Mouse (Mus musculus) liver, embryonic 11.5 days (tissue): ENCODE measurements at regions not wholly inside any gene's neighbourhood (a gene's known extent, or its start where the extent isn't known, plus 50 kb on each side); places are given as distances from the start of the nearest gene placed in this dataset.

Experiments used
- ATAC-seq: fragments of 200-750 bp; cut with Nextera tagmentation; replicated peaks from 2 replicates; pipeline ENCODE4 v1.8.0; 2017; ENCODE audit warnings: moderate number of reproducible peaks, mild to moderate bottlenecking, moderate TSS enrichment, moderate library complexity; ENCODE audit not compliant: low FRiP score
- DNase-seq: peaks from one replicate; pipeline ENCODE4 v3.0.0-alpha.2; 2017; ENCODE audit warnings: low spot score
- H3K27ac ChIP-seq: fragments of 300-500 bp; sonication (generic); 2 replicates; pipeline ENCODE4 v1.5.1; 2014; ENCODE audit warnings: mild to moderate bottlenecking, low read depth, low read length, control low read depth
- H3K27me3 ChIP-seq: fragments of 300-500 bp; sonication (generic); replicated peaks from 2 replicates; pipeline ENCODE4 v1.6.1; 2014; ENCODE audit warnings: low read length, mixed read lengths; ENCODE audit not compliant: control insufficient read depth, insufficient read depth
- H3K36me3 ChIP-seq: fragments of 300-500 bp; sonication (generic); 2 replicates; pipeline ENCODE4 v1.6.1; 2014; ENCODE audit warnings: mild to moderate bottlenecking, low read length, moderate library complexity, mixed read lengths; ENCODE audit not compliant: control insufficient read depth, insufficient read depth
- H3K4me1 ChIP-seq: fragments of 300-500 bp; sonication (generic); replicated peaks from 2 replicates; pipeline ENCODE4 v1.6.1; 2014; ENCODE audit warnings: low read length, mixed read lengths; ENCODE audit not compliant: control insufficient read depth, insufficient read depth
- H3K4me2 ChIP-seq: fragments of 300-500 bp; sonication (generic); 2 replicates; pipeline ENCODE4 v1.6.1; 2014; ENCODE audit warnings: mild to moderate bottlenecking, control low read depth, moderate library complexity
- H3K4me3 ChIP-seq: fragments of 300-500 bp; sonication (generic); 2 replicates; pipeline ENCODE4 v1.5.1; 2014; ENCODE audit warnings: low read depth, low read length, control low read depth
- H3K9ac ChIP-seq: fragments of 300-500 bp; sonication (generic); 2 replicates; pipeline ENCODE4 v1.6.1; 2014; ENCODE audit warnings: low read depth, low read length, control low read depth
- H3K9me3 ChIP-seq: fragments of 300-500 bp; sonication (generic); 2 replicates; pipeline ENCODE4 v1.6.1; 2016; ENCODE audit warnings: low read length, inconsistent platforms, mixed read lengths; ENCODE audit not compliant: control insufficient read depth
- WGBS: fragments of 180-500 bp; shearing (Covaris S2); extraction: QIAGEN DNeasy Blood & Tissue Kit; methylation state at CpG from one replicate; pipeline ENCODE4 v1.1.7; 2014; 5-methylcytosine and 5-hydroxymethylcytosine counted together

DNA sequence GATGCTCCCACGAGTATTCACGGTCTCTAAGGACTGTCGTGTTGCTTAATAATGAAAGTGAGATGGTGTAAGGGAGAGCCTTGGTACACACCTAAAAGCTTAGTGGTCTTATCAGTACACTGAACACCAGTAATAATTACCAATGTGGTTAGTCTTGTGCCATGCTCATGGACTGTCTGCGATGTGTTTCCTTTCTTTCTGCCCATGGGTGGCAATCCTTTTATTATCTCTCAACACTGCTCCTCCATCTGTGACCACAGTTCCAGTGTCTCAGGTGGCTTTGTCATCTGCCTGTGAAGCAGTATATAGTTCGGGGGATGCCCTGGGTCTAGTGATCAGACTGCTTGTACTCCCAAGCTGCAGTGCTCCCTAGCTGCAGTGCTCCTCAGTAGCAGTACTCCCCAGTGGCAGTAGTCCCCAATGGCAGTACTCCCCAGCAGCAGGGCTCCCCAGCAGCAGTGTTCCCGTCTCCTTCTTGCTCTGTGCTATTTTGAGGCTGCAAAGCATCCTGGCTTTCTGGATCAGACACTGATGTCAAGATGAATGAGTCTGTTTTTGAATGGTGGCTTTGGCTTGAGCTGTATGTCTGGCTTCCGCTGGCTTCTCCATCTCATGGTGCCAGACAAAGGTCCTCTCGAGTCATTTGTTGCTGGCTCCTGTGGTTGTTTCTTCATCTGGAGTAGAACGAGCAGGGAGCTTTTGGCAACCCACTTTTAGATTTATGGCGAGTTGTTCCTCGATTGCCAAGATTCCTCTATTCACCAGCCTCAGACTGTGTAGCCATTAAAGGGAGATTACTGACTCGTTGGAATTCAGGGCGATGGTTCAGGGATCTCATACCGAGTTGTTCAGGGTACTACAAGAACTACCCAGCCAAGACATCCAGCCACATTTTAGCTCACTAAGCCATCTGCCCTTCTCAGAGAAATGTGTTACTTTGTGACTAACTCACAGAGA is 88.4 kb upstream of the Plxnc1 start:
- Histone ChIP-seq H3K4me1 (no peaks in the 10 kb centered on the region), H3K9ac (no peak overlapping the region), H3K4me3 (no peak overlapping the region), H3K27me3 (no peaks in the 10 kb centered on the region), H3K36me3 (no peaks in the 10 kb centered on the region), H3K27ac (no peak overlapping the region), H3K4me2 (no peak overlapping the region), H3K9me3 (no peaks in the 10 kb centered on the region)
- ATAC-seq: no peak
- 77% methylated on average over 14 of the region's 14 CpGs for WGBS
- no peak for DNase-seq

DNA sequence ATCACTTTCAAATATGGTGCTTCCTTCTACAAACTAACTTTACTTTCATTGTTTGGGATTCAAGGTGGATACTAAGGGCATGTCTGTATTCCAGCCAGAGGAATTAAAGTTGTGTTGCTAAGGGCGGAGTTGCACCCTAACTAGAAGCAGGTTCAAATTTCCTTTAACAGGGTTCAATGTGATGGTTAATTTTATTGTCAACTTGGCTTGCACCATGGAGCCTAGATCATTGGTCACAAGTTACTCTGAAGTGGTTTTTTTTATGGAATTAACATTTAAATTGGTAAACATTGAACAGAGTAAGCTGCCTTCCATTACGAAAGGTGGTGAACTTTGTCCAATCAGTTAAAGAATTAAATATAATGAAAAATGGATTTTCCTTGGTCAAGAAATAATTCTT is 86.7 kb upstream of the Plxnc1 start:
- Histone ChIP-seq H3K27me3 (no peaks in the 10 kb centered on the region), H3K36me3 (no peaks in the 10 kb centered on the region), H3K9ac (no peak overlapping the region), H3K9me3 (no peaks in the 10 kb centered on the region), H3K4me2 (no peak overlapping the region), H3K4me1 (no peaks in the 10 kb centered on the region), H3K27ac (no peak overlapping the region), H3K4me3 (no peak overlapping the region)
- DNase-seq: no peak
- ATAC-seq: no peak
- 90% methylated on average over 2 of the region's 2 CpGs for WGBS

DNA sequence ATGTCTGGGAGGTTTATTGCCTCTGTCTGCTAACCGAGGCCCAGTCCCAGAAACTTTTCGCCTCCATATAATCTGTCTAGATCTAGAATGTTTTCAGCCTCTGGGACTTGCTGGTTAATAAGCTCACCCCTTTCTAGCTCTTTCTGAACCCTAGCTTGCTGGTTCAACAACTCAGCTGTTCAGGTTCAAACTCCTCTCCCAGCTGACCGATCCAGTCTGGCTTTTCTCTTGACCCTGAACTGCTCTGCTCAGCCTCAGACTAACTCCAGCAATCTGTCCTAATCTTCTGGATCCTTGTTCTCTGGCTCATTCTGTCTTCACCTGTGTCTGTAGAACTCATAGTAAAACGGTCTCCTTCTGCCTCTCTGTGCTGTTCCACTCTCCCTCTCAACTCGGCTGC is 86.2 kb upstream of the Plxnc1 start:
- WGBS: 75% methylated on average over 5 of the region's 5 CpGs
- Histone ChIP-seq H3K9ac (no peak overlapping the region), H3K4me2 (no peak overlapping the region), H3K9me3 (no peaks in the 10 kb centered on the region), H3K4me3 (no peak overlapping the region), H3K27me3 (no peaks in the 10 kb centered on the region), H3K4me1 (no peaks in the 10 kb centered on the region), H3K27ac (no peak overlapping the region), H3K36me3 (no peaks in the 10 kb centered on the region)
- DNase-seq (no peak), ATAC-seq (no peak)

DNA sequence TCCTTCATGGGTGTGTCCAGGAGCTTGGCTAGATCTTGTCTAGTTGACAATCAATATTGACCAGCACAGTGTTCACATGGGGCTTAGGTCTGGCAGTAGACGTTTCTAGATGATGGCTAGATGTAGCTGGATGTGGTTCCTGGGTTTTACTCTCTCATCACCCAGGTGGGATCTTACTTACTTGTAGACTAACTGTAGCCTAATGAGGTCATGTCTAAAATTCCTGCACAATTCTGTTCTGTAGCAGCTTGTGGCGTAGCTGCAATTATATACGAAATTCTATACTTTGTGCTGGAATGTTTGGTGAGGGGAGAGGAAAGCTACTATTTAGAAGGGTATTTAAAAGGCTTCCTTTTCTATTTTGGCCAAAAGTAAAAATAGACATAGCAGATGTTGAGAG is 84.9 kb upstream of the Plxnc1 start:
- Histone ChIP-seq H3K4me3 (no peak overlapping the region), H3K4me2 (no peak overlapping the region), H3K27me3 (no peaks in the 10 kb centered on the region), H3K9me3 (no peaks in the 10 kb centered on the region), H3K27ac (no peak overlapping the region), H3K36me3 (no peaks in the 10 kb centered on the region), H3K9ac (no peak overlapping the region), H3K4me1 (no peaks in the 10 kb centered on the region)
- 70% methylated on average over 3 of the region's 3 CpGs for WGBS
- DNase-seq (no peak), ATAC-seq (no peak)

DNA sequence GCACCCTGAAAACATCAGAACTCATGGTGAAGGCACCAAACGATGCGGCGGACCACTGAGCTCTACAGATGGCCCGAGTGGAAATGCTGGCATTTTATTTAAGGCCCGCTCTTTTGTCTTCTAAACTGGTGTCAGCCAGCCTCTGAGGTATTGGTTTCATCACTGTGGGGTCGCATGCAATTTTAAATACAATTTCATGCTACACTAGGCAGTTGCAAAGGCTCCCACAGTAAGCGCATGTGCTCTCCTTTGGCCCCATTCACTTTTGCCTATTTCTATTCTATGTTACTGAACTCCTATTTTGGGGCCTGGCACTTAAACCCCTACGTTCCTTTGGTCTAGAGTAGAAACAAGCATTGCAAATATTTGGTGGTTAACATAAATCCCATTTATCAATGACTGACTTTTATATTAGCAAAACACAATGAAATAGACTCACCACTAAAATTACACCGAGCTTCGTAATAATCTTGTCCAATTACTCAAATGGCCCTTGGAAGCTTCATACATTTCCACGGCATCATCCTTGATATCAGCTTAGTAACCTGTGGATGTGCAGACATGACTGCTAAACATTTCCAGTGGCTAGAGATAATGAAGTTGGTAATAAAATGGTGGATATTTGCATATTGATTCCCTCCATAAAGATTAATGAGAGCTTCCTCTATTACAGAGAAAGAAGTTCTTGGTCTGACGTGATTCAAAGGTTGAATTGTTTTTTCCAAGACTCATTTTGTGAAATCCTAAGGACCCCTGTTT is 81.1 kb upstream of the Plxnc1 start:
- no peaks in the 10 kb centered on the region for H3K4me1 ChIP-seq
- H3K27me3 ChIP-seq: no peaks in the 10 kb centered on the region
- WGBS: 87% methylated on average over 12 of the region's 12 CpGs
- no peak overlapping the region for H3K9ac ChIP-seq
- H3K4me2 ChIP-seq: no peak overlapping the region
- DNase-seq: no peak
- H3K9me3 ChIP-seq: no peaks in the 10 kb centered on the region
- no peak overlapping the region for H3K4me3 ChIP-seq
- no peak for ATAC-seq
- no peak overlapping the region for H3K27ac ChIP-seq
- no peaks in the 10 kb centered on the region for H3K36me3 ChIP-seq

DNA sequence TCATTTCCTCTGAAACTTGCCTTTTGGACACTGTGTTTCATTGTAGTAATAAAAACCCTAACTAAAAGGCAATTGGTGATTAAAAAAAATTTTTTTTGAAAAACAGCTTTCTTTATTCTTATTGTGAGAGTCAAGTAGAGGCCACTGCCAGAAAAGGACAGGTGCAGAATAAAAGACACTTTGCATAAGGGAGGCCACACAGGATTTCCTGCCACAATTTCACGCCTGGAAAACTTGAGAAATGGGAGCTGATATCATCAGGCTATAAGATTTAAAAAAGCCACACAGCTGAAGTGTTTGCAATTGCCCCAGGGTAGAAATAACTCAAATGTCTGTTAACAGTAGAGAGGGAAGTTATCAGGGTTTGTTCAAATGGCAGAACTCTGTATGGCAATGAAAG is 76.6 kb upstream of the Plxnc1 start:
- no peak for ATAC-seq
- Histone ChIP-seq H3K4me3 (no peak overlapping the region), H3K27me3 (no peaks in the 10 kb centered on the region), H3K4me2 (no peak overlapping the region), H3K27ac (no peak overlapping the region), H3K9me3 (no peaks in the 10 kb centered on the region), H3K36me3 (no peaks in the 10 kb centered on the region), H3K9ac (no peak overlapping the region), H3K4me1 (no peaks in the 10 kb centered on the region)
- DNase-seq: no peak
- WGBS: 50% methylated on average over 1 of the region's 1 CpGs

DNA sequence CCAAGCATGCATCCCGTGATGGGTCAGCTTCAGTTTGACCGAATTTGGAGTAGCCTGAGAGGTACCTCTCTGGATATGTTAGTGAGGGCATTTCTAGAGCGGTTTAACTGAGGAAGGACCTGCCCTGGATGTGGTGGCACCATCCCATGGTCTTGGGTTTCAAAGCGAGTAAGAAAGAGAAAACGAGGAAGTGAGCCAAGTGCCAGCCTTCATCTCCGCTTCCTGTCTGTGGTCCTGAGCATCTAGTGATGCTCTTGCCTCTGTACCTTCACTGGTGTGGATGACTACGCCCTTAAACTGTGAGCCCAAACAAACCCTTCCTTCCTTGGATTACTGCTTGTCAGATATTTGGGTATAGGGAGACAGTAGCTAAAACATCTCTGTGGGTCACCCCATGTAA is 72.3 kb upstream of the Plxnc1 start:
- Histone ChIP-seq H3K27ac (no peak overlapping the region), H3K4me2 (no peak overlapping the region), H3K4me1 (no peaks in the 10 kb centered on the region), H3K9ac (no peak overlapping the region), H3K4me3 (no peak overlapping the region), H3K36me3 (no peaks in the 10 kb centered on the region), H3K9me3 (no peaks in the 10 kb centered on the region), H3K27me3 (no peaks in the 10 kb centered on the region)
- no peak for ATAC-seq
- DNase-seq: no peak
- WGBS: 76% methylated on average over 7 of the region's 7 CpGs

DNA sequence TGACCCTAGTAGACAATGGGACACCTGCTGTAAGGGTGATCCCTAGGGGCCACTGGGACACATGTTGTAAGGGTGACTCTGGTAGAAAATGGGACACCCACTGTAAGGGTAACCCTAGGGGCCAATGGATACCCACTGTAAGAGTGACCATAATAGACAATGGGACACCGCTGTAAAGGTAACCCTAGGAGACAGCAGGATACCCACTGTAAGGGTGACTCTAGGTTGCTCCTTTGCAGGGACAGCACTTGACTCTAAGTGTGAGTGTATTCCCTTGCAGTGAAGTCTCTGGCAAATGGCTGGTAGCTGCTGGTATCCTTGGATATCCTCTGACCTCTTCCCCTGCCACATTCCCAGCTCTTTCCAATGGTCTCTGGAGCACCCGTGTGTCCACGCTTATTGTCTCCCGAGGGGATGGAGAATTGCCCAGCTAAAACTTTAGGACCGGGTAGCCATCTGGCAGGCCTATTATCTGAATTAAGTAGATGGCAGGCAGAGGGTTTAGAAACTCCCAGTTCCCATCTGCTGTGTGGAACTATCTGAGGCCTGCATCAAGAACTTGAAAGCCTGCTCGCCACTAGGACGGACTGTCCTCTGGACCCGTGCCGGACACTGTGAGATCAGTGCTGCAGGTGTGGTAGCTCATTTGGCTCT is 70.8 kb upstream of the Plxnc1 start:
- Histone ChIP-seq H3K4me2 (no peak overlapping the region), H3K36me3 (no peaks in the 10 kb centered on the region), H3K27ac (no peak overlapping the region), H3K9me3 (no peaks in the 10 kb centered on the region), H3K9ac (no peak overlapping the region), H3K27me3 (no peaks in the 10 kb centered on the region), H3K4me3 (no peak overlapping the region), H3K4me1 (no peaks in the 10 kb centered on the region)
- WGBS: 91% methylated on average over 9 of the region's 9 CpGs
- no peak for ATAC-seq
- no peak for DNase-seq
